Mouse (Mus musculus) myocyte (in vitro differentiated cells): Measurements from ENCODE around the gene Rhd. TPM values are rescaled to one million over a fixed set of nuclear protein-coding genes. Genes with fewer than 3 reads are reported as not detected.

Experiments
- H3K27me3 ChIP-seq: one replicate; pipeline ENCODE4 v1.6.1; 2011; ENCODE audit not compliant: control insufficient read depth, insufficient read depth, insufficient read length
- H3K36me3 ChIP-seq: one replicate; pipeline ENCODE4 v1.6.1; 2011; ENCODE audit not compliant: control insufficient read depth, insufficient read depth
- H3K4me2 ChIP-seq: one replicate; pipeline ENCODE4 v1.6.1; 2011; ENCODE audit warnings: low read depth, control low read depth
- H3K4me3 ChIP-seq: one replicate; pipeline ENCODE4 v1.5.1; 2011; ENCODE audit warnings: mild to moderate bottlenecking, control low read depth, moderate library complexity
- H3K79me2 ChIP-seq: one replicate; pipeline ENCODE4 v1.6.1; 2011; ENCODE audit not compliant: control insufficient read depth, insufficient read depth
- H3ac ChIP-seq: one replicate; pipeline ENCODE4 v1.6.1; 2011; ENCODE audit not compliant: control insufficient read depth, insufficient read length
- CEBPB ChIP-seq: IDR thresholded peaks from 2 replicates; pipeline ENCODE4 v1.6.1; 2011; ENCODE audit warnings: mild to moderate bottlenecking, moderate library complexity; ENCODE audit not compliant: poor library complexity, insufficient read depth, severe bottlenecking
- E2F4 ChIP-seq: IDR thresholded peaks from one replicate; pipeline ENCODE4 v1.6.1; 2011; ENCODE audit warnings: mild to moderate bottlenecking, control low read depth, moderate library complexity; ENCODE audit not compliant: insufficient read depth
- MAX ChIP-seq: IDR thresholded peaks from one replicate; pipeline ENCODE4 v1.6.1; 2011; ENCODE audit warnings: low read depth, mild to moderate bottlenecking, control low read depth
- MYOD1 ChIP-seq, 3 experiments: IDR thresholded peaks; one replicate each; pipeline ENCODE4 v1.6.1; 2011; ENCODE audit warnings: control low read depth in 2 of 3, low read depth in 2 of 3, mild to moderate bottlenecking in 2 of 3, moderate library complexity in 1 of 3; ENCODE audit not compliant: insufficient read length in 2 of 3, control insufficient read depth in 1 of 3
- MYOG ChIP-seq, 3 experiments: IDR thresholded peaks; one replicate each; pipeline ENCODE4 v1.6.1; 2011; ENCODE audit warnings: control low read depth in 2 of 3, low read depth in 2 of 3, mild to moderate bottlenecking in 2 of 3; ENCODE audit not compliant: insufficient read length in 2 of 3, control insufficient read depth in 1 of 3, insufficient read depth in 1 of 3
- POLR2A ChIP-seq: IDR thresholded peaks from one replicate; pipeline ENCODE4 v1.6.1; 2011; ENCODE audit warnings: low read depth, mild to moderate bottlenecking, control low read depth, moderate library complexity; ENCODE audit not compliant: insufficient read length
- POLR2AphosphoS2 ChIP-seq: IDR thresholded peaks from one replicate; pipeline ENCODE4 v1.6.1; 2011; ENCODE audit warnings: low read depth, control low read depth; ENCODE audit not compliant: insufficient read length
- REST ChIP-seq: IDR thresholded peaks from one replicate; pipeline ENCODE4 v1.6.1; 2011; ENCODE audit warnings: mild to moderate bottlenecking, control low read depth, moderate library complexity; ENCODE audit not compliant: insufficient read depth, insufficient read length
- SRF ChIP-seq: IDR thresholded peaks from one replicate; pipeline ENCODE4 v1.6.1; 2011; ENCODE audit warnings: low read depth; ENCODE audit not compliant: control insufficient read depth, insufficient read length
- TCF12 ChIP-seq: IDR thresholded peaks from one replicate; pipeline ENCODE4 v1.6.1; 2011; ENCODE audit warnings: mild to moderate bottlenecking, control low read depth; ENCODE audit not compliant: poor library complexity, insufficient read depth, severe bottlenecking
- TCF3 ChIP-seq: IDR thresholded peaks from one replicate; pipeline ENCODE4 v1.6.1; 2011; ENCODE audit warnings: low read depth, control low read depth; ENCODE audit not compliant: insufficient read length
- USF1 ChIP-seq: IDR thresholded peaks from one replicate; pipeline ENCODE4 v1.6.1; 2011; ENCODE audit warnings: low read depth, mild to moderate bottlenecking, control low read depth, moderate library complexity
- polyA plus RNA-seq: library from polyadenylated mRNA; unstranded; fragments of >200 nt; fragmentation: generic; extraction: Trizol; gene quantifications from one replicate; pipeline ENCODE4 v1.2.1, GENCODE M21; 2012; ENCODE audit warnings: missing spikeins

The Rhd gene
- polyA plus RNA-seq, 1 experiment, result 0.98 TPM

DNA sequence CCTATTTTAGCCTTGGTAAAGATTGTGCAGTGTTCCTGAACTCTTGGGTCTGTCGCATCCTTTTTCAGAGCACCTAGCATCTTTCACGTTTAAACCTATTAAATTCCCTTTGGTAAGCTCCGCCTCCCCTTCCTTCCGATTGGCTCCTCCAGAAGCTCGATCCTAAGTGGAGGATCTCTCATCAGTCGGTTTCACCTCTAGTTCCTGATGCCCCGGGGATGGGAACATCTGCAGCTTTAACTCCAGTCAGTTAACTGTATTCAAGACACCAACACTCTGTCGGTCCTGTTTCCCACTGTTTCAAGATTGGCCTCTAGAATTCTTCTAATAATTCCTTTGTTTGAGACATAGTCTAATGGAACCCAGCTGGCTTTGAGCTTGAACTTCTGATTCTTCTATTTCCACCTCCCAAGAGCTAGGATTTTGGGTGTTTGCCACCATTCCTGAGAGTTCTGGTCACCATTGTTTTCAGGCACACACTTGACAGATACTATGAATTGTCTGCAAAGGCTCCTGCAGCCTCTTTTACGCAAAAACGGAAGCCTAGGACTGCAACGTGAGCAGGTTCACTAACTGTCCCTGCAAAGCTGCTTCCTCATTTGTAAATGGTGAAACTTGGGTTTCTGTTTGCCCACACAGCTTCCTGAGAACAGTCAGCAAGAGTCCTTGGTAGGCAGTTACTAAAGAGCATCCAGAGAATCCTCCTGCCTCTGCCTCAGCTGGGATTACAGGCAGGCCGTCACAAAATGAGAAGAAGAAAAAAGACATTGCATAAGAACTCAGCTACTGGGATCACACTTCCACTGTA, 55.6 kb downstream of the Rhd start:
- Histone ChIP-seq H3K79me2 (peaks cover 12% of the 10 kb centered on the region), H3K27me3 (no peaks in the 10 kb centered on the region), H3K36me3 (peaks cover 5% of the 10 kb centered on the region), H3K4me3 (no peak overlapping the region), H3K4me2 (no peak overlapping the region), H3ac (no peak overlapping the region)
- TF ChIP-seq MYOG (IDR thresholded peaks at IDR 0.05; ENCODE audit: control insufficient read depth in 1 of 3, insufficient read depth in 1 of 3, insufficient read length in 2 of 3, low read depth in 2 of 3) (no peak), POLR2A (no peak), SRF (no peak)

GRCm38 (mm10) chr4:134920631-134921030, 56.3 kb downstream of the Rhd start:
- H3K4me3 ChIP-seq, result no peak overlapping the region
- TF ChIP-seq POLR2AphosphoS2 (no peak), TCF12 (no peak), POLR2A (no peak), SRF (no peak), TCF3 (no peak), USF1 (no peak), REST (no peak), CEBPB (no peak), MAX (no peak), MYOG (IDR thresholded peaks at IDR 0.05; ENCODE audit: control insufficient read depth in 1 of 3, insufficient read depth in 1 of 3, insufficient read length in 2 of 3, low read depth in 2 of 3) (no peak)
- H3K4me2 ChIP-seq, result no peak overlapping the region

DNA sequence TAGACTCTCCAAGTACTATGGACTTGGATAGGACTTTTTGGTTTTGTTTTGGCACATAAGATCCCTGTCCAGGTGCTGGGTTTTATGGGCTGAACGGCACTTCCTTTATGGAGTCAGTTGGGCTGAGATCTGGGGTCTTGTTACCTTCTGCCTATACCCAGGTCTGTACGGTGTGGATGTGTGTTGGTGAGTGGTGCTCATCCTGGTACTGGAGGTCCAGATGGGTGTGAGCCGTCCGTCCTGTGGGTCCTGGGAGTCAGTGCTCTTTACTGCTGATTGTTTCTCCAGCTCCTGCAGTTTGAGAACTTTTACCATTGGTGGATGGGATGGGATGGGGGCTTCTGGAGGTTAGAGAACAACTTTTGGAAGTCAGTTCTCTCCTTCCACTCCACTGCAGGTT, 57.4 kb downstream of the Rhd start:
- no peak overlapping the region for H3K4me2 ChIP-seq
- no peaks in the 10 kb centered on the region for H3K27me3 ChIP-seq
- no peak overlapping the region for H3K4me3 ChIP-seq
- H3K36me3 ChIP-seq, result peaks cover 23% of the 10 kb centered on the region
- peaks cover 29% of the 10 kb centered on the region for H3K79me2 ChIP-seq
- no peak overlapping the region for H3ac ChIP-seq
- no peak for TF ChIP-seq MYOD1 (IDR thresholded peaks at IDR 0.05; ENCODE audit: control insufficient read depth in 1 of 3, insufficient read length in 2 of 3, low read depth in 2 of 3)
- no peak for TF ChIP-seq POLR2AphosphoS2
- no peak for TF ChIP-seq E2F4
- TF ChIP-seq REST, result no peak
- TF ChIP-seq MYOG (IDR thresholded peaks at IDR 0.05; ENCODE audit: control insufficient read depth in 1 of 3, insufficient read depth in 1 of 3, insufficient read length in 2 of 3, low read depth in 2 of 3), result no peak
- no peak for TF ChIP-seq MAX
- no peak for TF ChIP-seq USF1
- no peak for TF ChIP-seq SRF
- TF ChIP-seq TCF12, result no peak
- no peak for TF ChIP-seq CEBPB

More at GRCm38 (mm10) chr4:134920631-134921030, 56.3 kb downstream of the Rhd start:
- H3K27me3 ChIP-seq, result no peaks in the 10 kb centered on the region
- peaks cover 19% of the 10 kb centered on the region for H3K79me2 ChIP-seq
- H3ac ChIP-seq, result no peak overlapping the region
- H3K36me3 ChIP-seq, result peaks cover 12% of the 10 kb centered on the region

GRCm38 (mm10) chr4:134922111-134922924, 58.0 kb downstream of the Rhd start:
- Histone ChIP-seq H3K79me2 (peaks cover 33% of the 10 kb centered on the region), H3ac (peak overlapping the region; percentile 94), H3K36me3 (peaks cover 29% of the 10 kb centered on the region), H3K4me3 (peak overlapping the region; percentile 79), H3K27me3 (no peaks in the 10 kb centered on the region), H3K4me2 (peak overlapping the region; percentile 84)
- TF ChIP-seq SRF, result no peak
- TF ChIP-seq POLR2A, result no peak
- TF ChIP-seq REST, result no peak
- TF ChIP-seq USF1, result no peak
- no peak for TF ChIP-seq TCF3
- TF ChIP-seq POLR2AphosphoS2, result no peak
- no peak for TF ChIP-seq MAX
- TF ChIP-seq CEBPB, result no peak
- TF ChIP-seq MYOG (IDR thresholded peaks at IDR 0.05; ENCODE audit: control insufficient read depth in 1 of 3, insufficient read depth in 1 of 3, insufficient read length in 2 of 3, low read depth in 2 of 3), result no peak
- no peak for TF ChIP-seq MYOD1 (IDR thresholded peaks at IDR 0.05; ENCODE audit: control insufficient read depth in 1 of 3, insufficient read length in 2 of 3, low read depth in 2 of 3)
- TF ChIP-seq TCF12, result no peak
- TF ChIP-seq E2F4, result no peak
